Mouse (Mus musculus) heart, postnatal 0 days (tissue): ENCODE measurements around the gene Cdc45.

ENCODE experiments used
- CTCF ChIP-seq: IDR thresholded peaks from 2 replicates; pipeline ENCODE4 v1.5.1; 2016; ENCODE audit warnings: antibody characterized with exemption, control low read depth, low read depth
- EP300 ChIP-seq: IDR thresholded peaks from 2 replicates; pipeline ENCODE4 v1.6.1; 2016; ENCODE audit warnings: antibody characterized with exemption, low read depth

DNA sequence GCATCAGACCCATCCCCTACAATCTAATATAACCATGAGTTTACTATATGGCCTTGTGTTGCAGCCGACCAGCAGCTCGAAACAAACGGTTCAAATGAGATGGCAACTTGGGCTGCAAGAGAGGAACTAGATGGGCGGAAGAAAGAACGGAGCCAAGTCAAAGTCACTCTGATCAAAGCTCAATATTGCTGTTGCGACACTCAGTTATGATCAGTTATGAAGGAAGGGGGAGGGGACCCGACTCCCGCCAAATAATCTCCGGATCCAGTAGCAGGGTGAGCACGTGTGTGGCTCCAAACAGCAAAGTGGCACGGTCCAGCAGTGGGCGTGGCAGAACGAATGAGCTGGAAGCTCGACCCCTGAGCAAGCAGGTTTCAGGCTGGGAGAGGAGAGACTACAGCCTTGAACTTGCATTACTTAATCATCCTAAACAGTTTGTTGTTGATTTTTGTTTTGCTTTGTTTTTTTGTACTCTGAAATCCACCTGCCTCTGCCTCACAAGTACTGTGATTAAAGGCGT lies 34.6 kb upstream of the Cdc45 start:
- TF ChIP-seq CTCF (no peak), EP300 (no peak)
